Mouse (Mus musculus): Measurements from ENCODE around the gene Fh1. TPM values are rescaled to one million over a fixed set of nuclear protein-coding genes. Genes with fewer than 3 reads are reported as not detected.

Fh1 gene
- polyA plus RNA-seq, 1 experiment from 2014 or later: 162 TPM

- WGBS: 90% methylated on average over 7 of the region's 7 CpGs
- H3K27me3 ChIP-seq (ENCODE audit: insufficient read depth, low read length): no peaks in the 10 kb centered on the region
- H3K9me3 ChIP-seq (replicated peaks; ENCODE audit: low read length): no peaks in the 10 kb centered on the region
- ATAC-seq (replicated peaks; ENCODE audit: low FRiP score, low read depth): no peak
- no peak for TF ChIP-seq CTCF (IDR thresholded peaks at IDR 0.05; ENCODE audit: low read depth)
- no peak overlapping the region for H3K4me2 ChIP-seq (ENCODE audit: low read length)
- no peak overlapping the region for H3K4me3 ChIP-seq (replicated peaks; ENCODE audit: low read depth, low read length)
- no peaks in the 10 kb centered on the region for H3K4me1 ChIP-seq (replicated peaks; ENCODE audit: insufficient read depth, low read length)
- H3K36me3 ChIP-seq (ENCODE audit: insufficient read depth, low read length): no peaks in the 10 kb centered on the region
- H3K27ac ChIP-seq: no peak overlapping the region
- no peak for DNase-seq (ENCODE audit: low spot score)
- no peak overlapping the region for H3K9ac ChIP-seq (ENCODE audit: low read depth, low read length)
Measured at GRCm38 (mm10) chr1:175580346-175580745, 45.1 kb downstream of the Fh1 start.

- no peak for ATAC-seq (replicated peaks; ENCODE audit: low FRiP score, low read depth)
- WGBS: 89% methylated on average over 9 of the region's 9 CpGs
Measured at GRCm38 (mm10) chr1:175579598-175580235, 45.7 kb downstream of the Fh1 start.

GRCm38 (mm10) chr1:175578425-175579096 lies 46.9 kb downstream of the Fh1 start:
- ATAC-seq (replicated peaks; ENCODE audit: low FRiP score, low read depth) (no peak), DNase-seq (ENCODE audit: low spot score) (no peak)
- no peak for TF ChIP-seq CTCF (IDR thresholded peaks at IDR 0.05; ENCODE audit: low read depth)
- Histone ChIP-seq H3K27me3 (ENCODE audit: insufficient read depth, low read length) (no peaks in the 10 kb centered on the region), H3K4me2 (ENCODE audit: low read length) (no peak overlapping the region), H3K9ac (ENCODE audit: low read depth, low read length) (no peak overlapping the region), H3K4me3 (replicated peaks; ENCODE audit: low read depth, low read length) (no peak overlapping the region), H3K4me1 (replicated peaks; ENCODE audit: insufficient read depth, low read length) (no peaks in the 10 kb centered on the region), H3K9me3 (replicated peaks; ENCODE audit: low read length) (no peaks in the 10 kb centered on the region), H3K36me3 (ENCODE audit: insufficient read depth, low read length) (no peaks in the 10 kb centered on the region), H3K27ac (no peak overlapping the region)
- WGBS: 64% methylated on average over 2 of the region's 2 CpGs

More at GRCm38 (mm10) chr1:175579598-175580235, 45.7 kb downstream of the Fh1 start:
- H3K27ac ChIP-seq: no peak overlapping the region
- H3K9me3 ChIP-seq (replicated peaks; ENCODE audit: low read length): no peaks in the 10 kb centered on the region
- no peak overlapping the region for H3K4me2 ChIP-seq (ENCODE audit: low read length)
- H3K36me3 ChIP-seq (ENCODE audit: insufficient read depth, low read length): no peaks in the 10 kb centered on the region
- no peak for TF ChIP-seq CTCF (IDR thresholded peaks at IDR 0.05; ENCODE audit: low read depth)
- H3K4me3 ChIP-seq (replicated peaks; ENCODE audit: low read depth, low read length): no peak overlapping the region
- no peak for DNase-seq (ENCODE audit: low spot score)
- no peaks in the 10 kb centered on the region for H3K4me1 ChIP-seq (replicated peaks; ENCODE audit: insufficient read depth, low read length)
- no peaks in the 10 kb centered on the region for H3K27me3 ChIP-seq (ENCODE audit: insufficient read depth, low read length)
- no peak overlapping the region for H3K9ac ChIP-seq (ENCODE audit: low read depth, low read length)

GRCm38 (mm10) chr1:175574129-175574528 lies 51.3 kb downstream of the Fh1 start:
- Histone ChIP-seq H3K27me3 (ENCODE audit: insufficient read depth, low read length) (no peaks in the 10 kb centered on the region), H3K27ac (no peak overlapping the region), H3K9me3 (replicated peaks; ENCODE audit: low read length) (no peaks in the 10 kb centered on the region), H3K4me3 (replicated peaks; ENCODE audit: low read depth, low read length) (no peak overlapping the region), H3K9ac (ENCODE audit: low read depth, low read length) (no peak overlapping the region), H3K4me1 (replicated peaks; ENCODE audit: insufficient read depth, low read length) (no peaks in the 10 kb centered on the region), H3K36me3 (ENCODE audit: insufficient read depth, low read length) (no peaks in the 10 kb centered on the region), H3K4me2 (ENCODE audit: low read length) (no peak overlapping the region)
- 87% methylated on average over 2 of the region's 2 CpGs for WGBS
- no peak for ATAC-seq (replicated peaks; ENCODE audit: low FRiP score, low read depth)
- TF ChIP-seq CTCF (IDR thresholded peaks at IDR 0.05; ENCODE audit: low read depth): no peak
- no peak for DNase-seq (ENCODE audit: low spot score)

GRCm38 (mm10) chr1:175565579-175566103 lies 59.8 kb downstream of the Fh1 start:
- Histone ChIP-seq H3K4me2 (ENCODE audit: low read length) (no peak overlapping the region), H3K4me1 (replicated peaks; ENCODE audit: insufficient read depth, low read length) (no peaks in the 10 kb centered on the region), H3K9ac (ENCODE audit: low read depth, low read length) (no peak overlapping the region), H3K4me3 (replicated peaks; ENCODE audit: low read depth, low read length) (no peak overlapping the region), H3K9me3 (replicated peaks; ENCODE audit: low read length) (no peaks in the 10 kb centered on the region), H3K27me3 (ENCODE audit: insufficient read depth, low read length) (no peaks in the 10 kb centered on the region), H3K27ac (no peak overlapping the region), H3K36me3 (ENCODE audit: insufficient read depth, low read length) (no peaks in the 10 kb centered on the region)
- no peak for TF ChIP-seq CTCF (IDR thresholded peaks at IDR 0.05; ENCODE audit: low read depth)
- 76% methylated on average over 6 of the region's 6 CpGs for WGBS
- DNase-seq (ENCODE audit: low spot score) (no peak), ATAC-seq (replicated peaks; ENCODE audit: low FRiP score, low read depth) (no peak)

- WGBS: 85% methylated on average over 4 of the region's 4 CpGs
- H3K4me3 ChIP-seq (replicated peaks; ENCODE audit: low read depth, low read length): no peak overlapping the region
- no peak for TF ChIP-seq CTCF (IDR thresholded peaks at IDR 0.05; ENCODE audit: low read depth)
- H3K4me2 ChIP-seq (ENCODE audit: low read length): no peak overlapping the region
- DNase-seq (ENCODE audit: low spot score): no peak
- no peak overlapping the region for H3K27ac ChIP-seq
- H3K27me3 ChIP-seq (ENCODE audit: insufficient read depth, low read length): no peaks in the 10 kb centered on the region
- H3K9ac ChIP-seq (ENCODE audit: low read depth, low read length): no peak overlapping the region
- no peaks in the 10 kb centered on the region for H3K36me3 ChIP-seq (ENCODE audit: insufficient read depth, low read length)
- H3K9me3 ChIP-seq (replicated peaks; ENCODE audit: low read length): no peaks in the 10 kb centered on the region
- no peak for ATAC-seq (replicated peaks; ENCODE audit: low FRiP score, low read depth)
- no peaks in the 10 kb centered on the region for H3K4me1 ChIP-seq (replicated peaks; ENCODE audit: insufficient read depth, low read length)
Measured at GRCm38 (mm10) chr1:175564321-175564720, 61.1 kb downstream of the Fh1 start.

All from kidney, postnatal 0 days (tissue).